Mouse (Mus musculus) megakaryocyte, embryonic 14.5 days (primary cell): ENCODE measurements around the gene C1qc.

Experiments
- FLI1 ChIP-seq: IDR thresholded peaks from 2 replicates; pipeline ENCODE4 v1.6.1; 2012; ENCODE audit warnings: low read length, inconsistent platforms, mixed read lengths
- GATA1 ChIP-seq: IDR thresholded peaks from 3 replicates; pipeline ENCODE4 v1.6.1; 2012; ENCODE audit warnings: mixed read lengths, low read length, inconsistent platforms, borderline replicate concordance

- TF ChIP-seq FLI1 (no peak), GATA1 (no peak)
Measured at GRCm38 (mm10) chr4:136865531-136865930, 27.3 kb downstream of the C1qc start.
